Mouse (Mus musculus): ENCODE data around the gene Noc4l.

The Noc4l gene

DNA sequence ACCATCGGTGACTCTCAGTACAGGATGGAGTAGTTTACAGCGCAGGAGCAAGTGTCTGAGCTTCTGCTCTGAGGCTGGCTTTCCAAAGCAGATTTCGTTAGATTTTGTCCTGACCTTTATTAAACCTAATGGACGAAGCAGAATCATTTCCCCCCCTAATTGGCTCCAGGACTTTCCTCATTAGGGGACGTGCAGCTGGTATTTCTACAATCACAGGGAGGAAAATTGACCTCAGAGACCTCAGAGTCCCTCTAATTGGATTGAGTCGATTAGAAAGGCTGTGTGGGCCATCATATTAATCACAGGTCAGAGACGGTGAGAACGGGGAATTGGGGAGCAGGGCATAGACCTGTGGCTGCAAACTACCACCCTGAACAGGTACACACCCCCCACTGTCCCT is 44.3 kb downstream of the Noc4l start:
- DNase-seq = no peak

DNA sequence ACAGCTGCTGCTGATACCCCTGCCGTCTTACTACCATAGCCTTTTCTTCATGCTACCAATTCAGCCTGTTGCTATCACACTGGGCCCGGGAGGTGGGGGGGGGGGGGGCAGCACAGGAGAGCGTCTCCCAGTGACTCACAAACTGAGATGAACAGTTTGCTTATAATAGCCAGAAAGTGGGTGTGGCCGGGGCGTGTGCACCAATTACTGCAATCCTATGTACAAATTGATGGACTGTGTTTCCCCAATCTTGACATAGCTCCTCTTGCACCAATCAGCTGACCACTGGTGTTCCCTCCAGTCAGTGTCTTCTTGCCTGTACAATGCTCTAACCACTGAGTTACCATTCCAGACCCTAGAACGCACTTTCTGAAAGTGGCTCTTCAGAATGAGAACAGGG is 44.9 kb downstream of the Noc4l start:
- no peak for DNase-seq

DNA sequence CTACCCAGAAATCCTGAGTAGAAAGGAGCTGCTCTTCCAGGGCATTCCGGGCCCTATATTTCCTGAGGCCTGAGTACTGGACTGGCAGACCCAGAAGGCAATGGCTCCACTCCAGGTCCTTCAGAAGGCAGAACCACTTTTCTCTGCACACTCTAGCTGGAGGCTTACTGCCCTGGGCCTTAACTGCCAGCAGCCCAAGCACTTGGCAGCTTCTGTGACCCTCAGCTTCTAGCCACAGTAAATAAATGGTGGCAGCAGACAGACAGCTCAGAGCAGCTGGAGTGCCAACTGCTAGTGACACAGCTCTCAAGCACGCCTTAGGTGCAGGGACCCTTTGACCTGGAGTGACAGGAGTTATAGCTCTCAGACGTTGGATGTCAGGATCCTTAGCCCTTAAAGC is 45.5 kb downstream of the Noc4l start:
- no peak for DNase-seq

DNA sequence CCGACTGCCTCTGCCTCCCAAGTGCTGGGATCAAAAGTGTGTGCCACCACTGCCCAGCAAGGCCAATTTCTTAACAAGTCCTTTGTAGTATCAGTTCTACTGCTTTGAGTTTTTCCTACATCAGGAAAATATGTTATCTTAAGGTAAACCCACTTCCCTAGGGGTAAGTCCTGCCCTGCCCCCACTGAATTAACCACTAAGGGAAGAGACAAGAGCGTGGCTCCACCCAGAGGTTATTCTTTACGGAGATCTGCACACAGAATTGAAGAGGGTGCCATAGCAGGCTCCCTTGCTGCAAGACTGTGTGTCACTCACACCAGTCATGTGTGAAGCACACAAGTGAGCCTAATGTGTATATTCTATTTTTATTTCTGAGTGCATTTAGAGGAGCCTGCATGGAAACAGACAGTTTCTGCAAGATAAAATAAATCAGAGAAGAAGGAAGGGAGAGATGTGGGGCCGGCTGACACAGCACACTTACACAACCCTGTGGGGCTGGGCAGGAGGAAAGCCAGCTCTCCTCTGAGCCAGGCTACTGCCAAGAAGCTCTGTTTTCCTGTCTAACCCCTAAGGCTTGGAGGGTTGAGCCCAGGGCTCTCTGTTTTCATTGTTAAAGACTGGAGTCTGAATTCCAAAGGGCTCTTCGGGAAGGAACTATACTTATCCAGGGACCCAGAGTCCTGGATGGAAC is 47.5 kb downstream of the Noc4l start:
- no peak for DNase-seq

DNA sequence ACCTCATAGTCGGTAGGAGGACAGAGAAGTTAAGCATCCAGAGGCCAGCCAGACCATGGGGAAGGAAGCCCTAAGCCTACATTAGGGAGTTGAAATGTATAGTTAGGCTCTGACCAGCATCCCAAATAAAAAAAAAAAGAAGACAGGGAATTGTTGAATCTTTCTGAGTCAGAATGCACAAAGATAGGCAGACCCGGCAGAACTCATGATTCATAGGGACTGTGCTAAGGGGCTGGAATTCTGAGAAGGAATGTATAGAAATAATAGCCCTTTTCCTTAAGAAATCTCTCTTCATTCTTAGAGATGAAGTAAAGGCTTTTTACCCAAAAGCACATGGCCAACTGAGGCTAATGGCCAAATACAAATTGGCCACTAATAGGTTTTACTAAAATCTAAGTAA is 48.9 kb downstream of the Noc4l start:
- DNase-seq = no peak

DNA sequence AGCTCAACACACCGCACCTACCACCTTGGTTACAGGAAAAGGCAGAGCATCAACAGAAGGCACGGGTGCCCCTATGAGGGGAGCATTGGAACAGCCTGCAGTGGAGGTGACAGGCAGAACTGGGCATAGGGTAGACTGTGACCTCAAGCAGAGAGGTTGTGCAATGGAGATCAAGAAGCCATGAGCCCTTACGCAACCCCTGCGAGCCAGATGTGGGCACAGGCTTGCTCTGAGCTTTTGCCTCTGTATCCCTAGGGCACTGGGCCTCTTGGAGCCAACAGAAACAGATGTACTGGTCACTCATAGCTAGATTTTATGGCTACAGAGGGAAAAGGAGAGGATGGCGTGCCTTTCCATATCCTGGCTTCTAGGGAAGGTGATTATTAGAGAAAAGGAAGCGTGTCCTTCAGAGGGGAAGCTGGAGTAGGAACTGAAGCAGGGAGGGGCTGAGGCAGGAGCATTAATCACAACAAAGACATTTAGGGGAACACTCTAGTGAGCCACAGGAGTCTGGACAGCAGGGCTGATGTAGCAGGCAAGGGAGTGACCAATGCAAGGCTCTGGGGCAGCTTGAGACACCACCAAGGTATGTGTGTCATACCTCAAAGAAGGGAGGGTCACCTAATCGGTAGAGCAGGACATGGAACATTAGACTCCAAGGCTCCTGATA is 50.1 kb downstream of the Noc4l start:
- no peak for DNase-seq
